Mouse (Mus musculus): ENCODE results near the gene Ankrd33b.
A peak's percentile ranks its signal among the peaks of the same experiment; 100 is the strongest.

Gene Ankrd33b

DNA sequence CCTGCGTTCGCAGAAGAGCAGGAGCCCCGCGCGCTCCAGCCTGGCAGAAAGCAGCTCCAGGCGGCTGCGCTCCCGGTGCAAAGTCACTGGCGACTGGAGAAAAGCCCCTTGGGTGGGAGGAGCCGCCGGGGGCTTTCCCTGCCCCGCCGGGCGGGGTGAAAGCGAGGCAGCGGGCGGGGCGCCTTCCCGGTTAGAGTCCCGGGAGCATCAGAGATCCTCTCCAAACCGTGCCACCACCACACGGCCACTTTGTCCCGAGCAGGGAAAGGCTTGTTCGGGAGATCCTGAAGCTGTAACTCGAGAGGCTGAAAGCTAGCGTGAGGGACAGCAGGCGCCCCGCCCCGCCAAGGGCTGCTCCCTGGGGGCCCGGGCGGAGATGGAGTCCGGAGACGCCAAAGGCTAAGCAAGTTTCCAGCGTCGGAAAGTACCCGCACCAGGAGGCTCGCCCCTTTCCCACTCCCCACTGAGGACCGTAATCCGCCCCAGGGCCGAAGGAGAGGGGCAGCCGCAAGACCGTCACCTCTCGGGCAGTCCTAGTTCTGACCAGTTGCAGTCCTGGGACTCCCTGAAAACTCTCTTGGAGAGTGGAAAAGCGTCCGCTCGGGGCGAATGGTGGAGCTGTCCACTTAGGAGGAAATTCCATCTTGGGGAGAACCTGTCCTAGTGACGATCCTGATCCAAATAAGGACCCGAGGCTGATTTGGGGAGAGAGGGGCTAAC, at the start of gene Ankrd33b:
Ankrd33b (minus strand) TSS at position 246 of the 720 bp plus-strand sequence.
- Histone ChIP-seq H3K36me3 (ENCODE audit: insufficient read depth, low read length) (no peaks in the 10 kb centered on the region), H3K4me3 (replicated peaks; ENCODE audit: low read length) (peak within 1 kb of the TSS; percentile 84), H3K9me3 (ENCODE audit: low read length) (peaks cover 4% of the 10 kb centered on the region; the same call in 1 of the 2 replicates), H3K27me3 (ENCODE audit: insufficient read depth, low read length) (peaks cover 86% of the 10 kb centered on the region), H3K4me1 (replicated peaks; ENCODE audit: low read depth, low read length) (peaks cover 54% of the 10 kb centered on the region)
- TF ChIP-seq NANOG (IDR thresholded peaks at IDR 0.05; ENCODE audit: borderline replicate concordance, low read length) (no peak), CTCF (conservative IDR thresholded peaks at IDR 0.05; ENCODE audit: low read length) (no peak), POU5F1 (IDR thresholded peaks at IDR 0.05; ENCODE audit: borderline replicate concordance, low read length) (no peak)

DNA sequence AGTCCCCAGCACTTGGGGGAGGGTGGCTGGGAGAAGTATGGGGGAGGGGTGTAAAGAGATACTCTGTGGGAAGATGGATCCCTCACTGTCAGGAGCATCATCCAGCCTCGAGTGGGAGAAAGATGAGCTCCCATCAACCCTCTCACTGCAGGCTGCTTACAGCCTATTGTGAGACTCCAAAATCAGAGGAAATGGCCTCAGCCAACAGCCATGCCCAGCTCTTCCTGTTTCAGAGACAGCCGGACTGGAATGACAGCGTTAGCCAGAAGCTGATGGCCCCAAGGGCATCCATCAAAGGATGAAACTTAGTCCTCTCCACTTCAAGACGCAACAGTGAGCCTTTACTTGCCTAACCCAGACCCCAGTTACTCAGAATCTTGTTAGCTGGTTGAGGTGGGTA, 47.7 kb upstream of the Ankrd33b start:
- no peak for TF ChIP-seq POU5F1 (IDR thresholded peaks at IDR 0.05; ENCODE audit: borderline replicate concordance, low read length)
- no peak for TF ChIP-seq NANOG (IDR thresholded peaks at IDR 0.05; ENCODE audit: borderline replicate concordance, low read length)
- TF ChIP-seq CTCF (conservative IDR thresholded peaks at IDR 0.05; ENCODE audit: low read length) = no peak
- no peak overlapping the region for H3K4me3 ChIP-seq (replicated peaks; ENCODE audit: low read length)
- H3K4me1 ChIP-seq (replicated peaks; ENCODE audit: low read depth, low read length) = peaks cover 76% of the 10 kb centered on the region

DNA sequence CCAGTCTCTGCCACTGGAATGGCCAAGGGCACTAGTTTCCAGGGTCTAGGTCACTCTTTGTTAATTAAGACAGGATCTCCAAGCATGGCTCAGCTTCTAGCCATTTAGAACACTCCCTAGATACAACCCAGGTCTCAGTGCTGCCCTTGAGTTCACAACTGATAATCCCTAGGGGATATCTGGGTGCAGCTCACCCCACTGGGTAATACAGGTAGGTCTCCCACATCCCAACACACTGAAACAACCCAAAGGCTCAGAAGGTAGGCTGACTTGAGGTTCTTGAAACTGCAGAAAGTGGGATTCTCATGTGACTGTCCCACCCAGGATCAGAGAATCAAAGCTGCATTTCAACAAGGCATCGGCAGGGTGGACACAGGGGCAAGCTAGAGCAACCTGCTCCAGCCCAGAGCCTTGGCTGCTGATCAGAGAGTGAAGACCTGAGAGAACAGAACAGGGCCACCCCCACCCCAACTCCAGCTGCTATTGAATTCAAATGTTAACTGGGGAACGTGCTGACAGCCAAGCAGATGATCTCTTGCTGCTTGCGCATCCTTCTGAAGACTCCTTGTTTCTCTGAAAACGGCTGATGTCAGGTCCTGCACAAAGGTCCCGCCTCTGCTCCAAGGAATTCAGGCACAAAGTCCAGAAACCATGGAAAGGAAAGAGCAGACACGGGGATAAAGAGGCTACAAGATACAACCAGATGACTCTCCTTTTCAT, 46.8 kb upstream of the Ankrd33b start:
- TF ChIP-seq CTCF (conservative IDR thresholded peaks at IDR 0.05; ENCODE audit: low read length) (no peak), POU5F1 (IDR thresholded peaks at IDR 0.05; ENCODE audit: borderline replicate concordance, low read length) (no peak), NANOG (IDR thresholded peaks at IDR 0.05; ENCODE audit: borderline replicate concordance, low read length) (no peak)
- Histone ChIP-seq H3K9me3 (ENCODE audit: low read length) (no peaks in the 10 kb centered on the region), H3K36me3 (ENCODE audit: insufficient read depth, low read length) (no peaks in the 10 kb centered on the region), H3K27me3 (ENCODE audit: insufficient read depth, low read length) (no peaks in the 10 kb centered on the region; the same call in 1 of the 2 replicates), H3K4me3 (replicated peaks; ENCODE audit: low read length) (peak overlapping the region; percentile 45; the same call in 1 of the 2 replicates), H3K4me1 (replicated peaks; ENCODE audit: low read depth, low read length) (peaks cover 83% of the 10 kb centered on the region)

More for the DNA sequence above, 47.7 kb upstream of the Ankrd33b start:
- Histone ChIP-seq H3K36me3 (ENCODE audit: insufficient read depth, low read length) (no peaks in the 10 kb centered on the region), H3K9me3 (ENCODE audit: low read length) (no peaks in the 10 kb centered on the region), H3K27me3 (ENCODE audit: insufficient read depth, low read length) (no peaks in the 10 kb centered on the region)

GRCm38 (mm10) chr15:31413662-31414061, 46.1 kb upstream of the Ankrd33b start:
- Histone ChIP-seq H3K4me3 (replicated peaks; ENCODE audit: low read length) (no peak overlapping the region; the same call in 1 of the 2 replicates), H3K27me3 (ENCODE audit: insufficient read depth, low read length) (no peaks in the 10 kb centered on the region; the same call in 1 of the 2 replicates), H3K4me1 (replicated peaks; ENCODE audit: low read depth, low read length) (peaks cover 81% of the 10 kb centered on the region), H3K36me3 (ENCODE audit: insufficient read depth, low read length) (no peaks in the 10 kb centered on the region), H3K9me3 (ENCODE audit: low read length) (no peaks in the 10 kb centered on the region)
- no peak for TF ChIP-seq POU5F1 (IDR thresholded peaks at IDR 0.05; ENCODE audit: borderline replicate concordance, low read length)
- TF ChIP-seq NANOG (IDR thresholded peaks at IDR 0.05; ENCODE audit: borderline replicate concordance, low read length) = no peak
- no peak for TF ChIP-seq CTCF (conservative IDR thresholded peaks at IDR 0.05; ENCODE audit: low read length)

- Histone ChIP-seq H3K27me3 (ENCODE audit: insufficient read depth, low read length) (no peaks in the 10 kb centered on the region; the same call in 1 of the 2 replicates), H3K36me3 (ENCODE audit: insufficient read depth, low read length) (no peaks in the 10 kb centered on the region), H3K4me1 (replicated peaks; ENCODE audit: low read depth, low read length) (peaks cover 74% of the 10 kb centered on the region), H3K4me3 (replicated peaks; ENCODE audit: low read length) (peak overlapping the region; percentile 37), H3K9me3 (ENCODE audit: low read length) (no peaks in the 10 kb centered on the region)
- TF ChIP-seq CTCF (conservative IDR thresholded peaks at IDR 0.05; ENCODE audit: low read length) (no peak), POU5F1 (IDR thresholded peaks at IDR 0.05; ENCODE audit: borderline replicate concordance, low read length) (no peak), NANOG (IDR thresholded peaks at IDR 0.05; ENCODE audit: borderline replicate concordance, low read length) (no peak)
These were observed 45.4 kb upstream of the Ankrd33b start for GRCm38 (mm10) chr15:31412933-31413332.

DNA sequence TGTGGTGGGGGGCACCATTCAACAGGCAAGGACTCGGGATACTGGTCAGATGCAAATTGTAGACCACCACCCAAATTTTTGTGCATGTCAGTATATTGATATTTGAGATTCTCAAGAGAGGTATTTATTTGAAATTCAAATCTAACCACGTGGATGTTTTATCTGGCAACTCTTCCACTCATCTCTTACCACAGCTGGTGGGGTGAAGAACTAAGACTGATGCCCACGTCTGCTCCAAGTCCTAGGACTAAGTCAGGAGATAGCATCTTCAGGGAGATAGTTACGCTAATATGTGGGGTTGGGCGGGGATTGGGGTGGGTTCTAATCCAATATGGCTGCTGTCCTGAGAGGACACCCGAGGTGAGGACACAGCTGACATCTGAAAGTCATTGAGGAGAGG, 44.9 kb upstream of the Ankrd33b start:
- H3K4me1 ChIP-seq (replicated peaks; ENCODE audit: low read depth, low read length) = peaks cover 69% of the 10 kb centered on the region
- H3K9me3 ChIP-seq (ENCODE audit: low read length) = no peaks in the 10 kb centered on the region
- no peak for TF ChIP-seq NANOG (IDR thresholded peaks at IDR 0.05; ENCODE audit: borderline replicate concordance, low read length)
- TF ChIP-seq POU5F1 (IDR thresholded peaks at IDR 0.05; ENCODE audit: borderline replicate concordance, low read length) = no peak
- no peak for TF ChIP-seq CTCF (conservative IDR thresholded peaks at IDR 0.05; ENCODE audit: low read length)
- 0 out of 2 replicates have a peak overlapping the region, but pooled peaks have one; percentile 37 for H3K4me3 ChIP-seq (replicated peaks; ENCODE audit: low read length)
- H3K27me3 ChIP-seq (ENCODE audit: insufficient read depth, low read length) = no peaks in the 10 kb centered on the region; the same call in 1 of the 2 replicates
- H3K36me3 ChIP-seq (ENCODE audit: insufficient read depth, low read length) = no peaks in the 10 kb centered on the region

- no peaks in the 10 kb centered on the region for H3K36me3 ChIP-seq (ENCODE audit: insufficient read depth, low read length)
- no peak for TF ChIP-seq NANOG (IDR thresholded peaks at IDR 0.05; ENCODE audit: borderline replicate concordance, low read length)
- TF ChIP-seq POU5F1 (IDR thresholded peaks at IDR 0.05; ENCODE audit: borderline replicate concordance, low read length) = no peak
- no peak for TF ChIP-seq CTCF (conservative IDR thresholded peaks at IDR 0.05; ENCODE audit: low read length)
- H3K27me3 ChIP-seq (ENCODE audit: insufficient read depth, low read length) = peaks cover 13% of the 10 kb centered on the region
- no peaks in the 10 kb centered on the region for H3K9me3 ChIP-seq (ENCODE audit: low read length)
- no peak overlapping the region for H3K4me3 ChIP-seq (replicated peaks; ENCODE audit: low read length)
- peaks cover 56% of the 10 kb centered on the region for H3K4me1 ChIP-seq (replicated peaks; ENCODE audit: low read depth, low read length)
These were observed 40.0 kb upstream of the Ankrd33b start for GRCm38 (mm10) chr15:31407490-31407889.

- H3K36me3 ChIP-seq (ENCODE audit: insufficient read depth, low read length) = no peaks in the 10 kb centered on the region
These were observed 39.4 kb upstream of the Ankrd33b start for GRCm38 (mm10) chr15:31406881-31407280.

More at GRCm38 (mm10) chr15:31406881-31407280, 39.4 kb upstream of the Ankrd33b start:
- Histone ChIP-seq H3K27me3 (ENCODE audit: insufficient read depth, low read length) (peaks cover 16% of the 10 kb centered on the region), H3K9me3 (ENCODE audit: low read length) (no peaks in the 10 kb centered on the region), H3K4me1 (replicated peaks; ENCODE audit: low read depth, low read length) (peaks cover 53% of the 10 kb centered on the region), H3K4me3 (replicated peaks; ENCODE audit: low read length) (no peak overlapping the region)
- no peak for TF ChIP-seq NANOG (IDR thresholded peaks at IDR 0.05; ENCODE audit: borderline replicate concordance, low read length)
- no peak for TF ChIP-seq CTCF (conservative IDR thresholded peaks at IDR 0.05; ENCODE audit: low read length)
- no peak for TF ChIP-seq POU5F1 (IDR thresholded peaks at IDR 0.05; ENCODE audit: borderline replicate concordance, low read length)
